Mouse (Mus musculus) yolk sac, embryonic 10.5 days (tissue): ENCODE measurements around the gene H2al3.

ENCODE experiments used
- DNase-seq: peaks from one replicate; pipeline ENCODE4 v3.0.0-alpha.2; 2017; ENCODE audit warnings: low spot score

Gene H2al3

DNA sequence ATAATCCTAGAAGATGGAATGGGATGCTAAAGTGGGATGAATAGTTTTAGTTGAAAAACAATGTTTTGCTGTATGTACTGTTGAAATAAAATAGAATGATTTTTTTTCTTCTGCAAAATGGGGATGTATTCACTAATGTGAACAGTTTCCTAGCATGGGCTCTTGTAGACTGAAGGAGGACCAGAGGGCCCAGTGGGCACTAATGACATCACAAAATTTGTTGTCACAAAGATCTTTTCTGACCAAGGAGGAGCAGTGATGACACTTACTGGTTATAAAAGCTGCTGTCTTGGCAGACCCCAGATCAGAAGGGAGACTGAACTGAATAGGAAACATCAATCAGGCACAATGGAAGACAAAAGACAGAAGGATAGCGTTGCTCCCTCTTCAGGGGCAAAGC lies at the start of gene H2al3:
H2al3 (plus strand) TSS at position 301 of the 400 bp plus-strand sequence.
- DNase-seq = no peak

DNA sequence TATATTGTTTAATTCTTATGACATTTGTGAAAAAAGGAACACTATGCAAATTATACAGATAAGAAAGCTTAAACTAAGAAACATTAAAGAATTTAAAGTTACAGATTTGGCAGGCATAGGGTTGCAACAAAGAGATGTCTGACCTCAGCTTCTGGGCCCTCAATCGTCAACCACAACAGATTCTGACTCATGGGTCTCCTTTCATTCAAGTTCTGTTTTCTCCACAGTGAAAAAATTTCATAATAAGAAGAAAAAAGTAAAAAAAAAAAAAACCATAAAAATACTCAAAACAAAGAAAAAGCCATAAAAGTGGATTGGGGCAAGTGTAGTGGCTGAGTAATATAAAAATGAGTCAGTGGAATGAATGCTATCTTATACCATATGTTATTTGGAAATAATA lies 39.4 kb upstream of the H2al3 start:
- no peak for DNase-seq

DNA sequence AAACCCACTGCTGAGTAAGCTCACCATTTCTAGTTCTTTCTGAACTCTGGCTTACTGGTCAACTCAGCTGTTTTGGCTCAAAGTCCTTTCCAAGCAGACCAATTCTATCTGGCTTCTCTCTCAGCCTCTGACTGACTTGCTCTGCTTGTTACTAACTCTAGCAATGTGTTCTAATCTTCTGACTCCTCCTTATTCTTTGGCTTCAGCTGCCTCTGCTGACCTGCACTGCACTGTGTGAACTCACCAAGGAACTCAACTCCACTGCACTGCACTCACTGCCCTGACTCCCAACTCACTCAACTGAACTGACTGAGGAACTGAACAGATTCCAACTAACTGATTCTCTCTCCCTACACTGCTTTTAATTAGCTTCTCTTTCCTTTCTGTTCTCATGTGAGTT lies 37.0 kb upstream of the H2al3 start:
- no peak for DNase-seq

DNA sequence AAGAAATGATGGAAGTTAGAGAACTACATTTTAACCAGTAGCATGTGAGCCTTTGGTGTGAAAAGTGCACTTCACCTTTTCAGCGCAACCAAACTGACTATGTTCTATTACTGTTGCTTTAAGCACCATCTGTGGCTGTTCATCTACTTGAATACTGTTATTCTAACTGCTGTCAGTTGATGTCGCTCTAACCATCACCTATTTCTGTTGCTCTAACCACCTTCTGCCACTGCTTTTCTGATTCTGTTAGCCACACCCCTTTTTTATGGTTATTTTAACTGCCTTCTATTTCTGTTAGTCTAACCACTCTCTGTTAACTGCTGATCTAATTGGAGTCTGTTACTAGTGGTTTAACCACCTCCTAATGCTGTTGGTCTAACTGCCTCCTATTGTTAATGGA lies 14.7 kb upstream of the H2al3 start:
- no peak for DNase-seq

DNA sequence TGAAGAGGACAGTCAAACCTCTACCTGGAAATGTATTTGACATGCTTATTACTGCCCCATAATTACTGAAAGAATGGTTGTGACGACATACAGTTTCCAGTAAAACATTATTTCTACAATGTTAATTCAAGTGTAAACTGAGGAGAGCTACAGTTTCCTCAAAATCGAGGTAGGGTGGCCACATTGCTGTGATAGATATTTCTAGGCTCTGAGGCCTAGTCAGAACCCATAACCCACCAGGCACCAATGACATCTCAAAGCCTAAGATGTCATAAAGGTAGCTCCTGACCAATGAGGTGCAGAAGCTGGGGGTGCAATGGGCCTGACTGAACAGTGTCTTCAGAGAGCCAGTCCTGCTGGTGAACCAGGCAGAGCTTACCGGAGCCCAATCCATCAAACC lies 2.9 kb upstream of the H2al3 start, which contains the start of gene Hypm:
Hypm (plus strand) TSS at position 301 of the 400 bp plus-strand sequence.
- no peak for DNase-seq

DNA sequence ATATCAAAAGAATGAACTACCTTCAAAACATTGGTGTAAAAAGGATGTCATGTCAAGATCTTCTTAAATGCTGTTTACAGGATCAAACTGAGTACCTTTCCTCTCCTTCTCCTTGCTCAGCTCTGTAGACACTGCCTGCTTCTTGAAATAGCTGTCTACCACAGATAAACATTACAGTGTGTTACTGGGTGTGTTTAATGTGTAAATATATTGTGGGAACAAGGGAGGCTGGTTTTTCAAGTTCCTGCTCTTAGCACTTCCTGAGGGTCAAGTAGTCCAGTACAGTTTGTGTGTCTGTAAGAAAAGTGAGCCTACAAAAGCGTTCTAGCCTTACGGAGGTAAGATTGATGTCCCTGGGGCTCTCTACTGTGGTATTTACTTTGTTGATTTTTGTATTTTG lies 12.4 kb downstream of the H2al3 start:
- DNase-seq = no peak

DNA sequence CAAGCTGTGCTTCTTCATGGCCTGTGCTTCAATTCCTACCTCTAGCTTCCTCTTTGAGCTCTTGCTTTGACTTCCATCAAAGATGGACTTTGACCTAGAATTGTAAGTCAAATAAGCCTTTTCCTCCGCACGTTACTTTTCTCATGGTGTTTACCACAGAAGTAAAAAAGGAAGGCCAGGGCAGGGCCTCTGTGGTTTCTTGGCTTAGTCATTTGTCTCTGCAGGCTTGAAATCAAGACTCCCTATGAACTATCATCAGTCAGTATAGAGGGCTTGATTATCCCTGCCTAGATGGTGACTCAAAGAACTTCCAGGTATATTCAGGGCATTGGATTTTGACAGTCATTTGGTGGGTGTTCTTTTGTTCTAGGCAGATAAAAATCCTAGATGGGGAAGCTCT lies 26.0 kb downstream of the H2al3 start:
- DNase-seq = no peak

DNA sequence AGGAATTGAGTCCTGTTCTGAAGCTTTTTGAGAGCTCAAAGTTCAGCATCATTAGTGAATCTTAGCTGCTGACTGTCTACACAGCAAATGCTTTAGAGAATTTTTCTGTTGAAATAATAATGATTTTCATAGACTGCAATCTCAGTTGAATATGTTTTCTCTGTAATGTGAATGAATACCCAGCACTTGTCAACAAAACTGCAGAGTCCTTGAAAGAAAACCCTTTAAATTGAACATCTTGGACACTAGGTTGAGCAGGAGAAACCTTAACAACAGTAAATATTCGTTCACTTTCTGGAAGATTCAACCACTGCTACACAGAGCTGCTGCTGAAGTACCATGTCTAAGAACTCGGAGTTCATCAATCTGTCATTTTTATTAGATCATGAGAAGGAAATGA lies 35.8 kb downstream of the H2al3 start, which contains the start of gene Sytl5:
Sytl5 (plus strand) TSS at position 301 of the 400 bp plus-strand sequence.
- DNase-seq = no peak
